ENCODE assay signal across 9 mouse cellular contexts in the genomic region with DNA sequence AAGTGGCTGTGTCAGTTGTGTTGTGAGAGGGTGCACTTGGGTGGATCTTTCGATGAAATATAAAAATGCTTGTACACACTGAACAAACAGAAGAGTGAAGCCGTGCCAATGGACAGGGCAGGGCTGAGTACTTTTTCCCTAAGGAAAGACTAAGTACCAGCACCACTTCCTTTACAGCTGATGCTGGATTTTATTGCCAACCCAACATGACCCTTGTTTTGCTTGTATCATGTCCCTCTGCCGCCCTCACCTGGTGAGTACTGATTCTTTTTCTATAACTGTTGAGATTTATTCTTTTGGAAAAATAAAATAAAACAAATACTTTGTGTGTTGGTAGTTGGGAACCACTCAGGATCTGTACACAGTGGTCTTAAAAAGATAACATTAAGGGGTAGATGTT.
DNase-seq lines count a peak whose midpoint lies in the region; ATAC-seq and TF ChIP-seq lines count a peak whose summit lies in the region.
"Had no signal": no experiment of that assay in that cellular context is flagged by ENCODE, and none has a peak within 500 bp of the region (broad histone marks: within the 10 kb centered on the region; RNA-seq: fewer than 3 reads in every experiment).

No protein-coding gene starts in this region.

- H3K27me3 ChIP-seq in lung, postnatal 0 days (replicated peaks; ENCODE audit: insufficient read depth, low read length), result no peaks in the 10 kb centered on the region
- H3K27me3 ChIP-seq in embryonic facial prominence, embryonic 14.5 days (replicated peaks; ENCODE audit: control insufficient read depth, insufficient read depth, low read length), result no peaks in the 10 kb centered on the region

- H3K27ac ChIP-seq in lung, postnatal 0 days (ENCODE audit: low read length), result no peak overlapping the region
- no peak overlapping the region for H3K27ac ChIP-seq in embryonic facial prominence, embryonic 14.5 days (replicated peaks; ENCODE audit: low read depth, low read length)

- TF ChIP-seq EP300 in lung, postnatal 0 days (IDR thresholded peaks at IDR 0.05), result no peak

- 57% methylated on average over 3 of the region's 3 CpGs for WGBS in lung, postnatal 0 days
- 61% methylated on average over 3 of the region's 3 CpGs for WGBS in lung, adult 2 months
- 69% methylated on average over 3 of the region's 3 CpGs for WGBS in embryonic facial prominence, embryonic 14.5 days

- no peaks in the 10 kb centered on the region for H3K9me3 ChIP-seq in lung, postnatal 0 days (ENCODE audit: low read length)
- no peaks in the 10 kb centered on the region for H3K9me3 ChIP-seq in embryonic facial prominence, embryonic 14.5 days (ENCODE audit: control insufficient read depth, low read length)

- DNase-seq in cerebellum, postnatal 36 days, result peak; percentile 2 to 3
- DNase-seq in cerebellum, adult 11-12 months, result no peak
- DNase-seq in lung, postnatal 0 days (ENCODE audit: low spot score), result no peak
- no peak for DNase-seq in lung, adult 2 months
- DNase-seq in embryonic facial prominence, embryonic 14.5 days (ENCODE audit: low spot score), result peak; percentile 45
- DNase-seq in mesoderm, embryonic 11.5 days (ENCODE audit: low read depth, low spot score), result peak; percentile 23
- no peak for DNase-seq in thymus, postnatal 36 days

- no peak for ATAC-seq in lung, postnatal 0 days
- no peak for ATAC-seq in embryonic facial prominence, embryonic 14.5 days (ENCODE audit: low read depth)
- no peak for ATAC-seq in monocyte, adult 5-6 weeks (replicated peaks; ENCODE audit: insufficient number of reproducible peaks, low FRiP score, low TSS enrichment, poor library complexity, severe bottlenecking)

- no peak overlapping the region for H3K4me3 ChIP-seq in lung, postnatal 0 days (ENCODE audit: low read depth, low read length)
- H3K4me3 ChIP-seq in lung, adult 2 months (replicated peaks; ENCODE audit: extremely low read depth, low read depth, low read length), result no peak overlapping the region
- no peak overlapping the region for H3K4me3 ChIP-seq in embryonic facial prominence, embryonic 14.5 days (ENCODE audit: low read depth, low read length)
- H3K4me3 ChIP-seq: erythroblast, embryonic 14.5 days had no signal

- no peaks in the 10 kb centered on the region for H3K4me1 ChIP-seq in lung, postnatal 0 days (ENCODE audit: insufficient read depth, low read depth, low read length)
- H3K4me1 ChIP-seq in lung, adult 2 months (ENCODE audit: control insufficient read depth, insufficient read depth, low read length), result no peaks in the 10 kb centered on the region
- no peaks in the 10 kb centered on the region for H3K4me1 ChIP-seq in embryonic facial prominence, embryonic 14.5 days (ENCODE audit: control insufficient read depth, insufficient read depth, low read length)

- no peak overlapping the region for H3K4me2 ChIP-seq in lung, postnatal 0 days (replicated peaks; ENCODE audit: low read depth, low read length)
- H3K4me2 ChIP-seq in embryonic facial prominence, embryonic 14.5 days (ENCODE audit: low read depth, low read length), result no peak overlapping the region

- no peak for TF ChIP-seq POLR2A in lung, adult 2 months (IDR thresholded peaks at IDR 0.05; ENCODE audit: borderline replicate concordance, extremely low read depth, low read depth, low read length)

- no peaks in the 10 kb centered on the region for H3K36me3 ChIP-seq in lung, postnatal 0 days (ENCODE audit: insufficient read depth, low read length)
- H3K36me3 ChIP-seq in embryonic facial prominence, embryonic 14.5 days (ENCODE audit: control insufficient read depth, insufficient read depth, low read length), result no peaks in the 10 kb centered on the region

- no peak overlapping the region for H3K9ac ChIP-seq in lung, postnatal 0 days (replicated peaks; ENCODE audit: low read depth)
- H3K9ac ChIP-seq in embryonic facial prominence, embryonic 14.5 days (ENCODE audit: low read depth, low read length), result no peak overlapping the region

- peak; percentile 35 for TF ChIP-seq CTCF in lung, postnatal 0 days (IDR thresholded peaks at IDR 0.05)
- no peak for TF ChIP-seq CTCF in lung, adult 2 months (IDR thresholded peaks at IDR 0.05; ENCODE audit: insufficient read depth, low read length)

Comparison
In these comparisons a context has a peak if more than half of its experiments do, and no peak if none do; other contexts are left out.
1. DNase-seq: peak in cerebellum, postnatal 36 days (2 of 2), embryonic facial prominence, embryonic 14.5 days (single experiment) and mesoderm, embryonic 11.5 days (single experiment); none in cerebellum, adult 11-12 months (single experiment), lung, postnatal 0 days (single experiment), lung, adult 2 months (single experiment) and thymus, postnatal 36 days (0 of 2).